In the genomic region with DNA sequence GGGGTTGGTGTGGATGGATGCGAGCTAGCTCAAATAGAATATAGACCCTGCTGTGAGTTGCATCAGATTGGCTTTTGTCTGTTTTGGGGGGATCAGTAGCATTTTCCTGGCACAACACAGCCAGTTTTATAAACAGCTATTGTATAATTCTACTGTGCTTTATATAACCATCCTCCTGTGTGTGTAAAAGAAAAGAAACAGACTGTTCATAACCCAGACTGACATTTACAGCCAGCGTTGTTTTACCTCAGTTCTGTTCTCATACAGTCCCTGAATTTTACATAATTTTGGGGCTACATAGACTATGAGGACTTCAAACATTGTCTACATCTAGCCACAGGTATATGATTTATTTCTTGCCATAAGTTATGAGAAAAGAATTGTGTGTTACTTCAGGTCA, we compare ENCODE assay signal across 24 mouse cellular contexts.
"Had no signal": no experiment of that assay in that cellular context is flagged by ENCODE, and none has a peak within 500 bp of the region (broad histone marks: within the 10 kb centered on the region; RNA-seq: fewer than 3 reads in every experiment).

No protein-coding gene starts in this region.

- H3K4me1 ChIP-seq: limb, embryonic 12.5 days; limb, embryonic 15.5 days; lung, embryonic 15.5 days; midbrain, embryonic 10.5 days; stomach, embryonic 15.5 days had no signal

- H3K27ac ChIP-seq: kidney, postnatal 0 days; limb, embryonic 12.5 days; limb, embryonic 15.5 days; liver, embryonic 14.5 days; lung, embryonic 15.5 days; midbrain, embryonic 10.5 days; midbrain, embryonic 13.5 days; neural tube, embryonic 13.5 days; stomach, embryonic 15.5 days had no signal

- H3K4me3 ChIP-seq: limb, embryonic 12.5 days; limb, embryonic 15.5 days; lung, embryonic 15.5 days; megakaryocyte, embryonic 14.5 days; midbrain, embryonic 10.5 days; midbrain, embryonic 13.5 days; myocyte; neural tube, embryonic 13.5 days; stomach, embryonic 15.5 days had no signal

- H3K9me3 ChIP-seq: limb, embryonic 12.5 days; limb, embryonic 15.5 days; lung, embryonic 15.5 days; megakaryocyte, embryonic 14.5 days; midbrain, embryonic 10.5 days; midbrain, embryonic 13.5 days; neural tube, embryonic 13.5 days; stomach, embryonic 15.5 days had no signal

- H3K4me2 ChIP-seq: limb, embryonic 12.5 days; limb, embryonic 15.5 days; liver, embryonic 11.5 days; lung, embryonic 15.5 days; midbrain, embryonic 13.5 days; neural tube, embryonic 13.5 days; stomach, embryonic 15.5 days had no signal

- H3K27me3 ChIP-seq: limb, embryonic 12.5 days; limb, embryonic 15.5 days; lung, embryonic 15.5 days; megakaryocyte, embryonic 14.5 days; midbrain, embryonic 13.5 days; neural tube, embryonic 13.5 days; stomach, embryonic 15.5 days had no signal

- H3K9ac ChIP-seq: limb, embryonic 12.5 days; limb, embryonic 15.5 days; liver, embryonic 14.5 days; liver, postnatal 0 days; lung, embryonic 15.5 days; midbrain, embryonic 13.5 days; neural tube, embryonic 13.5 days; stomach, embryonic 15.5 days had no signal

- H3K36me3 ChIP-seq: limb, embryonic 12.5 days; limb, embryonic 15.5 days; lung, embryonic 15.5 days; midbrain, embryonic 10.5 days; midbrain, embryonic 13.5 days; neural tube, embryonic 13.5 days; stomach, embryonic 15.5 days had no signal

- ATAC-seq: liver, postnatal 0 days; midbrain, embryonic 13.5 days; midbrain, embryonic 16.5 days had no signal

- DNase-seq: kidney, adult 18-20 months; kidney, adult 9 months; kidney, postnatal 25 days; left cerebral cortex, postnatal 4 days; liver, postnatal 0 days; lung, postnatal 10 days; lung, postnatal 36 days; retina, postnatal 1 day; right cerebral cortex, postnatal 25 days; spleen, adult 18-20 months; thymus, postnatal 25 days had no signal
